Mouse (Mus musculus) frontal cortex, postnatal 14 days (tissue): ENCODE measurements around the gene Mrm1.
A peak's percentile ranks its signal among the peaks of the same experiment; 100 is the strongest.
"Not testable (repeated sequence)": the region's sequence is repeated elsewhere in the genome, so short reads cannot be mapped to it uniquely, and the experiment has no call there.

Source experiments
- DNase-seq, 2 experiments: peaks; one replicate each; pipeline ENCODE4 v3.0.0; 2022; ENCODE audit warnings: low spot score in 2 of 2

Gene Mrm1

DNA sequence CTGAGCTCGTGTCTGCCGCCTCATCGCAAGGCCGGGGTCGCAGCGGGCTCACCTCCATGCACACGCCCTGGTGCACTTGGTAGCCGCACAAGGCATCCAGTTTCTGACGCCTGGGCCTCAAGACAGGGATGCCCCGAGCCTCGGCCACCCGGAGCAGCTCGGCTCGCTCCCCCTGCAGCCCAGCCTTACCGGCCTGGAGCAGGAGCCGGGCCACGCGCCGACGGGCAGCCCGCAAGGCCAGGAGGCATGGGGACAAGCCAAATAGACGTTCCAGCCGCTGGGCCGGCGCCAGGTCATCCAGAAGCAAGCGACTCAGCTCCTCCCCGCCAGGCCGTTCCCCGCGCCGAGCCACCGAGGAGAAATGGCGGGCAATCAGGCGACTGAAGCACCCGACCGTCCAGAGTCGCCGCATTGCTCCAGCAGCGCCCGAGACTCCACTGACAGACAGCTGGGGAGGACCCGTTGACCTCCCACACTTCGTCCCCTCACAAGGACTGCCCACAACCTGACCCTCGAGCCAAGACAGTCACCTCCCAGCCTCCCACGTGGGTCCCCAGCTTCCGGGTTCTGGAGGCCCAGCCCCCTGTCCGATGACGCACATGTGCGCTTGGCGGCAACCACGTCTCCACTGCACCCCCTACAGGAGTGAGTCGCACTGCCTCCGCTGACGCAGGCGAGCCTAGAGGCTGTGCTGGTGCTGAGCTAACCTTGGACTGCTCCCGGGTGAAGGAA is at the start of gene Mrm1:
Gene Mrm1, minus strand, starts transcription at position 555 of the 732 bp plus-strand sequence.
- DNase-seq, result peak; percentile 85 to 86

- no peak for DNase-seq
These were observed 49.5 kb upstream of the Mrm1 start for GRCm38 (mm10) chr11:84868786-84869259.

- no peak for DNase-seq
These were observed 48.3 kb upstream of the Mrm1 start for GRCm38 (mm10) chr11:84867586-84867985.

- DNase-seq, result no peak
These were observed 46.0 kb upstream of the Mrm1 start for GRCm38 (mm10) chr11:84865268-84865667.

DNA sequence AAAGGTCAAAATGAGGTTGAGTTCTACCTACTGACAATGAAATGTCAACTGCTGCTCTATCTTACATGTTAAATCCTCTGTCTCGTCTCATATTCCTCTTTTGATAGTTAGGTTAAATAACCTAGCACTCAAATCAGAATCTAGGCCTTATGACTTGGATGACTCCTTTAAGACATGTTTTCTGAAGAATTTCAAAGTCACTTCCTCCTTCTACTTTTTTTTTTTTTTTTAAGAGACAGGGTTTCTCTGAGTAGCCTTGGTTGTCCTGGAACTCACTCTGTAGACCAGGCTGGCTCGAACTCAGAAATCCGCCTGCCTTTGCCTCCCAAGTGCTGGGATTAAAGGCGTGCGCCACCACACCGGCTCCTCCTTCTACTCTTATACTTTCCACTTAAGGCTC is 36.0 kb upstream of the Mrm1 start:
- DNase-seq, result no peak

DNA sequence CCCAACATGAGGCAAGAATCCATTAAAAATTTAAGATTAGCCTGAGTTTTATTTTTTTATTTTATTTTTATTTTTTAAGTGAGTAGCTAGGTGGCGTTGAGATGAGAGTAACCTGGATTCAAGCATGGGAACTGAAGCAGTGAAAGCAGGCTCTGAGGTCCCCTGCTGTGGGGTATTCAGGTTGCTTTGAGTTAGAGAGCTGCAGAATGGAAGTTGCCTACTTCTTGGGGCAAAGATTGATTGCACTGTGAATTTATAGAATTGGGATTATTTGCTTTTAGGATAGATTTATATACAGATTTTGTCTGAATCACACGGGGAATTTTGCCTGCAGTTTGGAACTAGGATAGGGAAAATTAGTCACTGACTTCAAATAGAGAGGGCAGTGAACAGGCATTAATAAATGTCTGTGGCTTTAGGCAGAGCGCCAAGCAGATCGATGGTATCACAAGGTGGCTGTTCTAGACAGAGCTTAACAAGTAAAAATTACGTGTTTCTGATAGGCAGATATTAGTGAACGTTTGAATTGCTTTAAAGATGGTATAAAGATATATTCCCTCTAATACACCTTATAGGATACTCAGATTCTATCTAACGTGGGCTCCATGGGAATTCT is 28.3 kb upstream of the Mrm1 start:
- no peak for DNase-seq

- DNase-seq, result no peak
These were observed 27.6 kb upstream of the Mrm1 start for GRCm38 (mm10) chr11:84846741-84847474.

- no peak for DNase-seq
These were observed 20.0 kb upstream of the Mrm1 start for GRCm38 (mm10) chr11:84839330-84839729.

DNA sequence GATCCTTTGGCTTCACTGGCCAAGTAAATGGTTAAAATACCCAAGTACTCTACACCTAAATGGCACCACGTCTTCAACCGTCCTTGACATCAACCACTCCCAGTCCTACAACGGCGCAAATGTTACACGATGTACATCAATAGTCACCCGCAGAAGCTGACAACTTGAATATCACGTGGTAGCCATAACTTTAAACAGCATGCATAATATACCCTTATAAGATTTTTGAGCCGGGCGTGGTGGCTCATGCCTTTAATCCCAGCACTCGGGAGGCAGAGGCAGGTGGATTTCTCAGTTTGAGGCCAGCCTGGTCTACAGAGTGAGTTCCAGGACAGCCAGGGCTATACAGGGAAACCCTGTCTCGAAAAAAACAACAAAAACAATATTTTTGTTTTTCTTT is 10.2 kb upstream of the Mrm1 start:
- not testable (repeated sequence) for DNase-seq

- peak; percentile 83 to 84 for DNase-seq
These were observed 9.4 kb upstream of the Mrm1 start, which contains the start of gene Dhrs11 for GRCm38 (mm10) chr11:84828516-84829399. TSS of gene Dhrs11 (minus strand) at chr11:84828994.

- no peak for DNase-seq
These were observed 8.7 kb upstream of the Mrm1 start for GRCm38 (mm10) chr11:84827901-84828503.

DNA sequence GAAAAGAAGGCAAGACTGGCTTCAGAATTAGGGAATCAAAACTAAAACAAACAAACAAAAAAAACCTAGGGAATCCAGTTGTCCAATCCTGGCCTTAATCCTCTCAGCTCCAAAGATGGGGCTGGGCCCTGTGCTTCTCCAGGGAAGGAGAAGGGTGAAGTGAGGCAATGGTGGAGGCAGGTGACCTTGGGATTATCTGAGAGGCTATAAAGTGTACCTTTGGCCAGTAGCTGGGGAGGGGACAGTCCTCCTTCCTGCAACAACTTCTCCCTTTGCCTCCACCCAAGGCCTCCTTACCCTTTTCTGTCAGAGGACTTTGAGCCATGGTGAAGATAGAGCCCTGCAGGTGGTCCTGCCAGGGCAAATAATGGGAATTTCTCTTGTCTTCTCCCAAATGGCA is 8.2 kb upstream of the Mrm1 start:
- DNase-seq, result no peak

DNA sequence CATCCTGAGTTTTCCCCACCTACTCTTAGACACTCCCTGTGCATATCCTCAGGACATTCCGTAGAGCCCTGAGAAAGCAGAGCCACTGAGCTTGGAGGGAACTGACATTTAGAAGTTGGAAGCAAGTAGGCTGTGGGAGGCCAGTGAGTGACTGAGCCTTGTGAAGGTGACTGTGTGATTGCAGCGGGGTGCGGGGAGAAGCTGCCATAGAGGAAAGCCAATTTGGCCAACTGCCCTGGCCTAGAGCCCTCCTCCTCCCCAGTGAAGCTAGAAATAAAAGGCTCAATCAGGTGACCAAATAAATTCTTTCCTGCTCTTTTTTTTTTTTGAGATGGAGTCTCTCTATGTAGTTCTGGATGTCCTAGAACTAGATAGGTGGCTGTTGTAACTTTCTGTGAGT is 6.9 kb upstream of the Mrm1 start:
- no peak for DNase-seq

DNA sequence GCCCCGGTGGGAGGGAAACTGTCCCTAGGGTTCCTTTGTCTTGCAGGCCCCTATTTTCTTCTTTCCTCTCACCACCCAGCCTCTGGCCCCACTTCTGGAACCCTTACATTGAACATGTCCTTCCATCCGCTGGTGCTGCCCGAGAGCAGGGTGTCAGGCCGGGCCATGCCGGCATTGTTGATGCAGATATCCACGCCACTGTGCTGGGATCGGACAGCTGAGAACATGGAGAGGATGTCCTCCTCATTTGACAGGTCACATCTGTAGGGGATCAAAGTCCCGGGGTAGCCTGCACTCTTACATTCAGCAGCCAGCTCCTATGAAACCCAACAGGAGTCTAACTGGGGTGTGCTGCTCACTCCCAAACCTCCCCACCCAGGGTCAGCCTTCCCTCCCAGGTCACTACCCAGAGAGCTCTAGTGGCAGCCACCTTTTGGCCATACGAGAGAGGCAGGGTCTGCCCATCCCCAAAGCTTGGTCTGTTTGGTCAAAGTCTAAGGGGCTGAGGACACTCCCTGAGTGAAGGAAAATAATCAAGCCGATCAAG is 6.0 kb upstream of the Mrm1 start:
- DNase-seq, result no peak

- DNase-seq, result no peak
These were observed 4.2 kb upstream of the Mrm1 start for GRCm38 (mm10) chr11:84823484-84823897.

- no peak for DNase-seq
These were observed 3.2 kb upstream of the Mrm1 start for GRCm38 (mm10) chr11:84822487-84822886.

DNA sequence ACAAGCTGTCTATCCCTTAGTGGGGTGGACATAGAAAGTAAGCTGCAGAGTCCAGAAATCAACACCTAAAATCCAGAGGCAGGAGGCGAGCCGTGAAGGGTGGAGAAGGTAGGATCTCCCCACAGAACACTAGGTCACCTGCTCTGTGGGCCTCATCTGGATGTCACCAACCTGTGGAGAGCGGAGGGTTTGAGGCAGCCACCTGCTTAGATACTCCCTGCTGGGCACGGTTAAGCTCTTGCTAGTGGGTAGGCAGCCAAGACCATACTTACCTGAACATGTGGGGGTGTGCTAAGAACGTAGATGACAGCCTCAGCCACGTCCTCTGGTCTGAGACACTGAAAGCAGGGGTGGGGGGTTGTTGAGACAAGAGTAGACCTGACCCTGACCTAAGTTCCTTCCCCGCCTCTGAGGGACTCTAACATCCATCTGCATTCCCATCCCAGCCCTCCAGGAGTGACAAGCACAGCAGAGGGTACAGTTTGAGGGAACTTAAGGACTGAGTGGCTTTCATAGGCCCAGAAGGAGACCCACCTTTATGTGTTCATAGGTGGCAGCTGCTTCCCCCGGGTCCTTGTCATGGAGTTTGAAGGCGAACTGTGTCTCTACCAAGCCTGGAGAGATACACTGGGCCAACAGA is 1.9 kb upstream of the Mrm1 start:
- DNase-seq, result no peak

GRCm38 (mm10) chr11:84818085-84818960 is 992 bp downstream of the Mrm1 start:
- peak; percentile 54 to 60 for DNase-seq

DNA sequence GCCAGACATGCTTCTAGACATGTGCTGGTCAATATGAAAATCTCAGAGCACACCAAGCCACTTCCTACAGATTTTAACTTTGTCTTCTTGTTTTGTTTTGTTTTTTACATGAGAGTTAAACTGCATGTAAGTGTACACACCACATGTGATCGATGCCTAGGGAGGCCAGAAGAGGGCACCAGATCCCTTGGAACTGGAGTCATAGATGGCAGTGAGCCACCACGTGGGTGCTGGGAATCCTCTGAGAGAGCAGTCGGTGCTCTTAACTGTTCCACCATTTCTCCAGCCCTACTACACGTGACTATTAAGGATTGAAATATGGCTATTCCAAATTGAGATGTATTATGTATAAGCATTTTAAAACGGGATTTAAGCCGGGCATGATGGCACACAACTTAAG is 2.0 kb downstream of the Mrm1 start:
- no peak for DNase-seq
